Mouse (Mus musculus): ENCODE data around the gene Ormdl2. TPM values are rescaled to one million over a fixed set of nuclear protein-coding genes. Genes with fewer than 3 reads are reported as not detected.

Gene Ormdl2
- polyA plus RNA-seq, 1 experiment: 64.6 TPM

GRCm38 (mm10) chr10:128794391-128794790 lies 27.1 kb downstream of the Ormdl2 start:
- DNase-seq: no peak
- TF ChIP-seq CTCF (IDR thresholded peaks at IDR 0.05; ENCODE audit: insufficient read depth, low read length) (no peak), POLR2A (IDR thresholded peaks at IDR 0.05; ENCODE audit: borderline replicate concordance, extremely low read depth, low read depth, low read length) (no peak)
- WGBS: 68% methylated on average over 5 of the region's 5 CpGs
- Histone ChIP-seq H3K4me3 (replicated peaks; ENCODE audit: extremely low read depth, low read depth, low read length) (no peak overlapping the region), H3K4me1 (ENCODE audit: control insufficient read depth, insufficient read depth, low read length) (no peaks in the 10 kb centered on the region)

GRCm38 (mm10) chr10:128793258-128793657 lies 28.2 kb downstream of the Ormdl2 start:
- TF ChIP-seq POLR2A (IDR thresholded peaks at IDR 0.05; ENCODE audit: borderline replicate concordance, extremely low read depth, low read depth, low read length) (no peak), CTCF (IDR thresholded peaks at IDR 0.05; ENCODE audit: insufficient read depth, low read length) (no peak)
- H3K4me3 ChIP-seq (replicated peaks; ENCODE audit: extremely low read depth, low read depth, low read length): no peak overlapping the region
- WGBS: 95% methylated on average over 1 of the region's 1 CpGs
- DNase-seq: no peak
- no peaks in the 10 kb centered on the region for H3K4me1 ChIP-seq (ENCODE audit: control insufficient read depth, insufficient read depth, low read length)

GRCm38 (mm10) chr10:128792041-128792440 lies 29.4 kb downstream of the Ormdl2 start:
- Histone ChIP-seq H3K4me1 (ENCODE audit: control insufficient read depth, insufficient read depth, low read length) (no peaks in the 10 kb centered on the region), H3K4me3 (replicated peaks; ENCODE audit: extremely low read depth, low read depth, low read length) (no peak overlapping the region)
- no peak for TF ChIP-seq CTCF (IDR thresholded peaks at IDR 0.05; ENCODE audit: insufficient read depth, low read length)
- no peak for TF ChIP-seq POLR2A (IDR thresholded peaks at IDR 0.05; ENCODE audit: borderline replicate concordance, extremely low read depth, low read depth, low read length)
- no peak for DNase-seq

- WGBS: 65% methylated on average over 7 of the region's 7 CpGs
- Histone ChIP-seq H3K4me3 (replicated peaks; ENCODE audit: extremely low read depth, low read depth, low read length) (peak within 1 kb of the TSS; percentile 50), H3K4me1 (ENCODE audit: control insufficient read depth, insufficient read depth, low read length) (no peaks in the 10 kb centered on the region)
- TF ChIP-seq CTCF (IDR thresholded peaks at IDR 0.05; ENCODE audit: insufficient read depth, low read length): no peak
- no peak for TF ChIP-seq POLR2A (IDR thresholded peaks at IDR 0.05; ENCODE audit: borderline replicate concordance, extremely low read depth, low read depth, low read length)
- no peak for DNase-seq
Measured at GRCm38 (mm10) chr10:128790398-128791124, 30.9 kb downstream of the Ormdl2 start, which contains the start of gene Mmp19. Gene Mmp19, plus strand, starts transcription at chr10:128790910.

GRCm38 (mm10) chr10:128780200-128780599 lies 41.2 kb downstream of the Ormdl2 start:
- no peak for DNase-seq
- Histone ChIP-seq H3K4me1 (ENCODE audit: control insufficient read depth, insufficient read depth, low read length) (no peaks in the 10 kb centered on the region), H3K4me3 (replicated peaks; ENCODE audit: extremely low read depth, low read depth, low read length) (no peak overlapping the region)
- WGBS: 74% methylated on average over 1 of the region's 1 CpGs
- TF ChIP-seq CTCF (IDR thresholded peaks at IDR 0.05; ENCODE audit: insufficient read depth, low read length) (no peak), POLR2A (IDR thresholded peaks at IDR 0.05; ENCODE audit: borderline replicate concordance, extremely low read depth, low read depth, low read length) (no peak)

- no peaks in the 10 kb centered on the region for H3K4me1 ChIP-seq (ENCODE audit: control insufficient read depth, insufficient read depth, low read length)
- H3K4me3 ChIP-seq (replicated peaks; ENCODE audit: extremely low read depth, low read depth, low read length): no peak overlapping the region
- TF ChIP-seq CTCF (IDR thresholded peaks at IDR 0.05; ENCODE audit: insufficient read depth, low read length) (no peak), POLR2A (IDR thresholded peaks at IDR 0.05; ENCODE audit: borderline replicate concordance, extremely low read depth, low read depth, low read length) (peak; percentile 58; the same call in 1 of the 2 replicates)
- WGBS: 8% methylated on average over 8 of the region's 8 CpGs
- DNase-seq: peak; percentile 62
Measured at GRCm38 (mm10) chr10:128779011-128779795, 42.2 kb downstream of the Ormdl2 start.

GRCm38 (mm10) chr10:128778441-128778840 lies 43.0 kb downstream of the Ormdl2 start:
- Histone ChIP-seq H3K4me3 (replicated peaks; ENCODE audit: extremely low read depth, low read depth, low read length) (no peak overlapping the region), H3K4me1 (ENCODE audit: control insufficient read depth, insufficient read depth, low read length) (no peaks in the 10 kb centered on the region)
- TF ChIP-seq CTCF (IDR thresholded peaks at IDR 0.05; ENCODE audit: insufficient read depth, low read length): no peak
- TF ChIP-seq POLR2A (IDR thresholded peaks at IDR 0.05; ENCODE audit: borderline replicate concordance, extremely low read depth, low read depth, low read length): no peak
- no peak for DNase-seq
- WGBS: 89% methylated on average over 2 of the region's 2 CpGs

- Histone ChIP-seq H3K4me1 (ENCODE audit: control insufficient read depth, insufficient read depth, low read length) (no peaks in the 10 kb centered on the region), H3K4me3 (replicated peaks; ENCODE audit: extremely low read depth, low read depth, low read length) (no peak overlapping the region)
- TF ChIP-seq POLR2A (IDR thresholded peaks at IDR 0.05; ENCODE audit: borderline replicate concordance, extremely low read depth, low read depth, low read length): no peak
- no peak for TF ChIP-seq CTCF (IDR thresholded peaks at IDR 0.05; ENCODE audit: insufficient read depth, low read length)
- DNase-seq: no peak
- 18% methylated on average over 5 of the region's 5 CpGs for WGBS
Measured at GRCm38 (mm10) chr10:128773685-128774084, 47.8 kb downstream of the Ormdl2 start.

- Histone ChIP-seq H3K4me3 (replicated peaks; ENCODE audit: extremely low read depth, low read depth, low read length) (no peak overlapping the region), H3K4me1 (ENCODE audit: control insufficient read depth, insufficient read depth, low read length) (no peaks in the 10 kb centered on the region)
- no peak for DNase-seq
- WGBS: 79% methylated on average over 2 of the region's 2 CpGs
- no peak for TF ChIP-seq POLR2A (IDR thresholded peaks at IDR 0.05; ENCODE audit: borderline replicate concordance, extremely low read depth, low read depth, low read length)
- TF ChIP-seq CTCF (IDR thresholded peaks at IDR 0.05; ENCODE audit: insufficient read depth, low read length): no peak
Measured at GRCm38 (mm10) chr10:128772895-128773294, 48.5 kb downstream of the Ormdl2 start.

Other genes starting within 250 kb of the Ormdl2 start
- gene Erbb3, start 232.0 kb downstream of the Ormdl2 start, polyA plus RNA-seq (2012; rRNA removed): 20.0 and 24.9 TPM in 2 replicates
- gene Rps26, start 194.9 kb downstream of the Ormdl2 start, polyA plus RNA-seq (2012; rRNA removed): 421 and 530 TPM in 2 replicates
- 2.7 and 4.4 TPM in 2 replicates for gene Ikzf4, start 175.7 kb downstream of the Ormdl2 start, polyA plus RNA-seq (2012; rRNA removed)
- 8.9 and 15.3 TPM in 2 replicates for gene Suox, start 147.6 kb downstream of the Ormdl2 start, polyA plus RNA-seq (2012; rRNA removed)
- 80.0 and 109 TPM in 2 replicates for gene Rab5b, start 125.4 kb downstream of the Ormdl2 start, polyA plus RNA-seq (2012; rRNA removed)
- gene Pmel, start 117.5 kb downstream of the Ormdl2 start, polyA plus RNA-seq (2012; rRNA removed): 0.36 and 0.51 TPM in 2 replicates
- gene Cdk2, start 116.6 kb downstream of the Ormdl2 start, polyA plus RNA-seq (2012; rRNA removed): 11.4 and 17.3 TPM in 2 replicates
- gene Dgka, start 76.8 kb downstream of the Ormdl2 start, polyA plus RNA-seq (2012; rRNA removed): 38.4 and 53.7 TPM in 2 replicates
- gene Pym1, start 73.8 kb downstream of the Ormdl2 start, polyA plus RNA-seq (2012; rRNA removed): 15.9 and 22.4 TPM in 2 replicates
- gene Mmp19, start 30.7 kb downstream of the Ormdl2 start, polyA plus RNA-seq (2012; rRNA removed): 10.0 and 10.3 TPM in 2 replicates
- gene Dnajc14, start 17.6 kb downstream of the Ormdl2 start, polyA plus RNA-seq (2012; rRNA removed): 14.8 and 22.7 TPM in 2 replicates
- 18.3 and 20.6 TPM in 2 replicates for gene Tmem198b, start 17.3 kb downstream of the Ormdl2 start, polyA plus RNA-seq (2012; rRNA removed)
- 3.4 and 9.9 TPM in 2 replicates for gene Sarnp, start 4.3 kb downstream of the Ormdl2 start, polyA plus RNA-seq (2012; rRNA removed)
- gene Gdf11, start 70.1 kb upstream of the Ormdl2 start, polyA plus RNA-seq (2012; rRNA removed): 0.45 and 0.99 TPM in 2 replicates
- 110 and 132 TPM in 2 replicates for gene Cd63, start 79.3 kb upstream of the Ormdl2 start, polyA plus RNA-seq (2012; rRNA removed)
- gene Rdh5, start 101.2 kb upstream of the Ormdl2 start, polyA plus RNA-seq (2012; rRNA removed): 20.1 and 20.3 TPM in 2 replicates
- gene Bloc1s1, start 102.4 kb upstream of the Ormdl2 start, polyA plus RNA-seq (2012; rRNA removed): 171 and 192 TPM in 2 replicates
- 31.5 and 37.6 TPM in 2 replicates for gene Itga7, start 112.2 kb upstream of the Ormdl2 start, polyA plus RNA-seq (2012; rRNA removed)
- gene Mettl7b, start 139.3 kb upstream of the Ormdl2 start, polyA plus RNA-seq (2012; rRNA removed): 0.66 and 0.77 TPM in 2 replicates
- gene Olfr9, start 167.8 kb upstream of the Ormdl2 start, polyA plus RNA-seq (2012; rRNA removed): not detected in 2 replicates
- gene Olfr763, start 189.1 kb upstream of the Ormdl2 start, polyA plus RNA-seq (2012; rRNA removed): not detected in 2 replicates
- gene Olfr764-ps1, start 218.3 kb upstream of the Ormdl2 start, polyA plus RNA-seq (2012; rRNA removed): not detected in 2 replicates
- gene Olfr765, start 228.4 kb upstream of the Ormdl2 start, polyA plus RNA-seq (2012; rRNA removed): not detected in 2 replicates
- gene Olfr766-ps1, start 247.3 kb upstream of the Ormdl2 start, polyA plus RNA-seq (2012; rRNA removed): not detected in 2 replicates

Measured in lung, adult 2 months (tissue).